Mouse (Mus musculus): ENCODE results near the gene Gm10837. TPM values are rescaled to one million over a fixed set of nuclear protein-coding genes. Genes with fewer than 3 reads are reported as not detected.

Gm10837 gene
- polyA plus RNA-seq, 1 experiment from 2014 or later, result 0.27 TPM

DNA sequence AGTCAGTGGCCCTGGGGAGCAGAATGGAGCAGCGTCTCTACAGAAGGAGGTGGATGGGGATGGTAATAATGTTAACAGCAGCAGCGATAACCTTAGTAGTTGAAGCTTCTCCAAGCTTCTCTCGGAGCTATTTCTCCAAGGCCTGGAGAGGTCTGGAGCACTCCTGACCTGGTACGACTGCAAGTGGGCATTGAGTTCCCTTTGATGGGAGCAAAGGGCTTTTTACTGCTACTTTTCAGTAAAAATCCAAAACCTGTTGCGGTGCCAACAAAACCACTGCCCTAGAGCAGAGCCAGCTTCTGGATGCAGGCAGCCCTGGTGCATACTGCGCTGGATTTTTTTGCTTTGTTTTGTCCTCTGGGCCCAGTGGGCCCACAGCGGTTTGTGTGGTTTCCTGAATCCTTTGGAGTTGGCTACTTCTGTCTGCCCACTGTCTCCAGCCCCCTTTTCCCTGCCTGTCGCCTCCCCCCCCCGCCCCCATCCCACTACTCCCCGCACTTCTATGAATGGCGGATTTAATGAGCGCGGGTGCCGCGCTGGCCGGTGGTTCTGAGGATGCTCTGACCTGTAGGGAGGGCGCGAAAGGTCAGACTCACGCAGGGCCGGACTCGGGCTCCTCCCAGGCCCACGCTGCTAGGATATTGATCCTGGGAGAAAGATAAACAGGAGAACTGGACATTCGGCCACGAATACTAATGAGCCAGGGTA lies 5.4 kb upstream of the Gm10837 start:
- Histone ChIP-seq H3K9me3 (no peaks in the 10 kb centered on the region), H3K4me3 (peak overlapping the region; percentile 86), H3K27me3 (ENCODE audit: poor library complexity, severe bottlenecking) (peaks cover 99% of the 10 kb centered on the region), H3K27ac (peak overlapping the region; percentile 99), H3K4me1 (peaks cover 82% of the 10 kb centered on the region), H3K36me3 (replicated peaks) (no peaks in the 10 kb centered on the region)
- DNase-seq (ENCODE audit: extremely low spot score, low spot score), result peak; percentile 59
- WGBS, result under 1% methylated on average over 24 of the region's 24 CpGs

DNA sequence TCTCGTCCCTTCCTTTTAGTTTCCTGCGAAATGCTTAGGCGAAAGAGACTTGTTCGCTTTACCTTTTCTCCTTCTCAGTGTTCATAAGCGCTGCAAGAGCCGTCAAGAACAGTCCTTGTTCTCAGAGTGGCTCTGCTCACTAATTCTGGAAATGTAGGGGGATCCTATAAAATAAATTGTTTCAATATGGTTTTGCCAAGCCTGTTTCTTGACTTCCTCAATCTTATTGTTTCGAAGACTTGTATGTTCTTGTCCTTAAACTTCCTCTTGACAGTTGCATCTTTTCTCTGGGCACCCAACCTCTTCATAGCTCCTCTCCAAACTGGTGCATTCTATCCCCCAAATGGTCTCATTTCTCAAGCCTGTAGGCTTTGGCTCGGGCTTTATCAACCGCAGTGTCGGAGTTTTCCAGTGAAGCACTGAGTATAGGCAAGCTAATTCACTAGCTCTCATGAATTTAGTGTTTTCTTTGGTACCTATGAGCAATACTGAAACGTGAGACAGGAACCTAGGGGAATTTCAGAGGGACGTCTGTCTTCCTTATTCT lies 4.7 kb upstream of the Gm10837 start:
- Histone ChIP-seq H3K4me3 (peak overlapping the region; percentile 86), H3K9me3 (no peaks in the 10 kb centered on the region), H3K36me3 (replicated peaks) (no peaks in the 10 kb centered on the region), H3K27ac (peak overlapping the region; percentile 99), H3K27me3 (ENCODE audit: poor library complexity, severe bottlenecking) (peaks cover 99% of the 10 kb centered on the region), H3K4me1 (peaks cover 82% of the 10 kb centered on the region)
- WGBS, result 2% methylated on average over 12 of the region's 12 CpGs
- DNase-seq (ENCODE audit: extremely low spot score, low spot score), result peak; percentile 43

DNA sequence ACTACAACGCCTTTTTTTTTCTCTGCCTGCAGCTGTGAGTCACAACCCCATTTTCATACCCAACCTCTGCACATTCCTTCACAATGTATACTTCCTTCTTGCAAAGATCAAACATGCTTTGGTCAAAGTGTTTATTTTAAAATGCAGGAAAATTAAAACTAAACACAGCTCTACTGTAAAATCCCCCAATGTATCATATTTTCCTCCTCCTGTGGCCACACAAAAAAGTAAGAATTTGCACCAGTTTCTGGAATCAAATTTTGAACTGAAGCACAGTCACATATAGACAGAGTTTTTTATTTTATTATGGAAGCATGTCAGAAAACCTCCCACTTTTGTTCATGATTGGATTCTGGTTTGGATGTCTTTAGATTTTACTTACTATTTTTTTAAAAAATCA lies 3.8 kb upstream of the Gm10837 start:
- WGBS, result 21% methylated on average over 1 of the region's 1 CpGs
- peaks cover 78% of the 10 kb centered on the region for H3K4me1 ChIP-seq
- peaks cover 99% of the 10 kb centered on the region for H3K27me3 ChIP-seq (ENCODE audit: poor library complexity, severe bottlenecking)
- H3K4me3 ChIP-seq, result no peak overlapping the region
- no peak overlapping the region for H3K27ac ChIP-seq
- no peak for DNase-seq (ENCODE audit: extremely low spot score, low spot score)
- no peaks in the 10 kb centered on the region for H3K9me3 ChIP-seq
- H3K36me3 ChIP-seq (replicated peaks), result no peaks in the 10 kb centered on the region

DNA sequence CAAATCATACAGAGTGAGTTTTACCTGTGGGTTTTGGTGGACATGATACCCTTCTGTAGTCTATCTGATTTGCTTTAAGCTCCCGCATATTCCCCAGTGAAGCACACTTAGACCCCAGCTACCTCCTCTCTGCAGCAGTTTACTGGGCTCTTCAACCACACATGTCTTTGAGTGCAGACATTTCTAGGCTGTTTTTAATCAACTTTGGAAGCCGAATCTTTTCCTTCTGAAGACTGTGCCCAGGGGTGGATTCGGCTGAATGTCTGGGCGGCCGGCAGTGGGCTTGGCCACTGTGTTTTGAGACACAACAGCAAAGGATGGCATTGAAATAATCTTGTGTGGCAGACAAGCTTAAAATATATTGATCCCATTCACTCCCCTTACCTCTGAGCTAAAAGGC lies 3.0 kb upstream of the Gm10837 start:
- peaks cover 98% of the 10 kb centered on the region for H3K27me3 ChIP-seq (ENCODE audit: poor library complexity, severe bottlenecking)
- H3K36me3 ChIP-seq (replicated peaks), result no peaks in the 10 kb centered on the region
- DNase-seq (ENCODE audit: extremely low spot score, low spot score), result peak; percentile 50
- H3K4me1 ChIP-seq, result peaks cover 71% of the 10 kb centered on the region
- whole genome bisulfite sequencing, result 2% methylated on average over 5 of the region's 5 CpGs
- no peak overlapping the region for H3K27ac ChIP-seq
- 0 out of 2 replicates have a peak overlapping the region, but pooled peaks have one; percentile 6 for H3K4me3 ChIP-seq
- no peaks in the 10 kb centered on the region for H3K9me3 ChIP-seq

DNA sequence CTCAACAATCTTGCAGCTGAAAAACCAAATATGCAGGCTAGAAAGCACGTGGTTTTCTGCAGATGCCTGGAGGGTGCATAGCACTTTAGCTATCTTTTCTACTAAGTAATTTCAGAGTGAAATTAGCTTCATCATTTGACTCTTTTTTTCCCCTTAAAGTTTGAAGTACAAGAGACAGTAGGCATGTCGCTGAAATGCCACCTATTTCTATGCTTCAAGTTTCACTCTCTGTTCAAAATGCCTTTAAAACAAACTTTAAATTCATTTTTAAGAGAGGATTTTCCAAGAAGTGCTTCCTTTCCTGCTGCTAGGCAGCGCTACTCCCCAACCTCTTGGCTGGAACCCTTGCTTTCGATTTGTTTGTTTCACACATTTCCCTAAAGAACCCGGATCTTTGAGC lies 1.3 kb upstream of the Gm10837 start:
- under 1% methylated on average over 5 of the region's 5 CpGs for WGBS
- Histone ChIP-seq H3K4me3 (peak overlapping the region; percentile 52), H3K27ac (no peak overlapping the region), H3K9me3 (0 out of 2 replicates have a peak, but pooled peaks cover 5% of the 10 kb centered on the region), H3K27me3 (ENCODE audit: poor library complexity, severe bottlenecking) (peaks cover 96% of the 10 kb centered on the region), H3K4me1 (peaks cover 54% of the 10 kb centered on the region), H3K36me3 (replicated peaks) (no peaks in the 10 kb centered on the region)
- DNase-seq (ENCODE audit: extremely low spot score, low spot score), result peak; percentile 17

DNA sequence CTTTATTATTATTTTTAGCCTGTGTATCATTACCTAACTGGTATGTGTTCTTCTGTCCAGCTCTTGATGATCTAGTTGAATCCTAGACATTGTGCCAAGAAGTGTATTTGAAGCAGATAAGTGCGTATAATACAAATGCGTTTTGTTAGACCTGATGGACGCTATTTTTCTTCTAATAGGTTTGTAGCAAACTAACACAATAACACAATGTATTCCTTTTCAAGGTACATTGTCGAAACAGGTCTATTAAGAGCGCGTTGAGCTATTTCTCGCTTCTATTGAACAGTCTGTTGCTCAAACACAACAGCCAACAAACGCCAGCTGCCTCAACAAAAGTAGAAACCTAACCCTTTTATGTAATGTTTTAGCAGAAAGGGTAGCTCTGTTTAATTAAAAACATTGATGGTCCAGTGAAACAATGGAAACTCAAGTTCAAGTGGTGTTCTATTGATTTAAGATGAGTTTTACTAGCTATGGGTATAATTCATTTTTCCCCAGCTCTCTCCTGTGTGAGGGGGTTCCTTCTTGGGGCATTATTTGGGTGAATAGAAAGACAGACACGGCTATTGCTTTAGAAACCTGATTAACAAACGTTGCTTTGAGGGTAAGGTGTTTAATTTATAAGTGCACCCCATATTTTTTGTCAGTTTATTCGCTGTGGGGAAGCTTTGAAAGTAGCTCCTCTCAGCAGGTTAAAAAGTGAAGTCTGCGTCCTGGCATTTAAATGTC lies 536 bp upstream of the Gm10837 start:
- no peak for DNase-seq (ENCODE audit: extremely low spot score, low spot score)
- Histone ChIP-seq H3K4me3 (peak overlapping the region; percentile 52), H3K27ac (peak overlapping the region; percentile 85; the same call in 1 of the 2 replicates), H3K4me1 (peaks cover 46% of the 10 kb centered on the region), H3K9me3 (peaks cover 12% of the 10 kb centered on the region; the same call in 1 of the 2 replicates), H3K27me3 (ENCODE audit: poor library complexity, severe bottlenecking) (peaks cover 88% of the 10 kb centered on the region), H3K36me3 (replicated peaks) (no peaks in the 10 kb centered on the region)
- under 1% methylated on average over 12 of the region's 12 CpGs for WGBS

DNA sequence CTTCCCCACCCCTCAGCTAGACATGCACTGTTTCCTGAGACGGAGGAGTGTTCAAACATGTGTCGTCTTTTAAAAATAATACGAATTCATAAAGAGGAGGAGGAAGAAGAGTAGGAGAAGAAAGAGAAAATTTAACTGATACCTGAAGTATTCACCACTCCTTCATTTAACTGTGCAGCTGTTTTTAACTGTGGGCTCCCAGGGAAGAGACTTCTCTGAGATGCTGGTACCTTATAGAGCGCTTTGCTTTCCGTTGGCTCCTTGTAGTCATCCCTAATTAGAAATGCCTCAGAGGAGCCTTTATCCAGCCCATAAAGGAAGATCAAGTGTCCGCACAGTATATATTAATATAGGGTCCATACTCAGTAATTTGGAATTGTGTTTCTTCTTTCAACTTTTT lies 1.1 kb downstream of the Gm10837 start:
- peaks cover 33% of the 10 kb centered on the region for H3K4me1 ChIP-seq
- 55% methylated on average over 6 of the region's 6 CpGs for WGBS
- DNase-seq (ENCODE audit: extremely low spot score, low spot score), result no peak
- peaks cover 12% of the 10 kb centered on the region; the same call in 1 of the 2 replicates for H3K9me3 ChIP-seq
- H3K27me3 ChIP-seq (ENCODE audit: poor library complexity, severe bottlenecking), result peaks cover 71% of the 10 kb centered on the region
- H3K27ac ChIP-seq, result no peak overlapping the region
- H3K36me3 ChIP-seq (replicated peaks), result no peaks in the 10 kb centered on the region
- H3K4me3 ChIP-seq, result no peak overlapping the region

DNA sequence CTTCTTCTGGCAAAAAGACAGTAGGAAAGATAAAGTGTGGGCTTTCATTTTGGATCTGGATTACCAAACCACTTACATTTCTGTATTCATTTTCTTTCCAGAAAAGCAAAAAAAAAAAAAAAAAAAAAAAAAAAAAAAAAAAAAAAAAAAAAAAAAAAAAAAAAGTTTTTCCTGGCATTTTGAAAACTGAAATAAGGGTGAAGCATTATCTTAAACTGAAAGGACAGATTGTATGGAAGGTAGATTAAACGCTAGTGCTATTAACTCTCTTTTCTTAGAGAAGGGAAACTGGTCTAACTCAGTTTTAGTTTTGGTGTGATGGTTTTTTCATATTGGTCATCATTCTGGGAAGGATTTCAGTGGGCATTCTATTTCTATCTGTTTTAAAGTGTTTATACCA lies 1.6 kb downstream of the Gm10837 start:
- Histone ChIP-seq H3K27ac (no peak overlapping the region), H3K36me3 (replicated peaks) (no peaks in the 10 kb centered on the region), H3K9me3 (peaks cover 12% of the 10 kb centered on the region; the same call in 1 of the 2 replicates), H3K4me3 (no peak overlapping the region), H3K27me3 (ENCODE audit: poor library complexity, severe bottlenecking) (peaks cover 66% of the 10 kb centered on the region), H3K4me1 (peaks cover 33% of the 10 kb centered on the region)
- 74% methylated on average over 1 of the region's 1 CpGs for WGBS
- DNase-seq (ENCODE audit: extremely low spot score, low spot score), result no peak

DNA sequence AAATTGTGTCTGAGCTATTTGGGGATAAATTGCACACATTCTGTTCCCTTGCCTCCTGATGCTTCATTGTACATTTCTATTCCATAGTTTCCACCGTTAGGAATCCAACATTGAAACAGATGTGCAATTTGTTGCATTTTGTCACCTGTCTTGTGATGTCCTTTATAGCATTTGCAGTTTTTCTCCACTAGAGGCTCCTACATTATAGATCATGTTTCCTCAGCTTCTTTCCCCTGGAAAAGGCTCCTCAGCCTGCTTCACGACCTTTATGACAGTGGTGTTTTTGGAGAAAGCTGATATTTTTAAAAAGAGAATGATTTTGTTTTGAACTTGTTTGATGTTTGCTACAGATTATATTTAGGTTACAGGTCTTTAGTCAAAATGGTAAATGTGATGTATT lies 18.7 kb downstream of the Gm10837 start:
- Histone ChIP-seq H3K9me3 (no peaks in the 10 kb centered on the region), H3K4me3 (no peak overlapping the region), H3K4me1 (no peaks in the 10 kb centered on the region), H3K27ac (no peak overlapping the region), H3K36me3 (replicated peaks) (no peaks in the 10 kb centered on the region), H3K27me3 (ENCODE audit: poor library complexity, severe bottlenecking) (peaks cover 7% of the 10 kb centered on the region; the same call in 1 of the 2 replicates)
- WGBS, result 49% methylated on average over 2 of the region's 2 CpGs
- no peak for DNase-seq (ENCODE audit: extremely low spot score, low spot score)

DNA sequence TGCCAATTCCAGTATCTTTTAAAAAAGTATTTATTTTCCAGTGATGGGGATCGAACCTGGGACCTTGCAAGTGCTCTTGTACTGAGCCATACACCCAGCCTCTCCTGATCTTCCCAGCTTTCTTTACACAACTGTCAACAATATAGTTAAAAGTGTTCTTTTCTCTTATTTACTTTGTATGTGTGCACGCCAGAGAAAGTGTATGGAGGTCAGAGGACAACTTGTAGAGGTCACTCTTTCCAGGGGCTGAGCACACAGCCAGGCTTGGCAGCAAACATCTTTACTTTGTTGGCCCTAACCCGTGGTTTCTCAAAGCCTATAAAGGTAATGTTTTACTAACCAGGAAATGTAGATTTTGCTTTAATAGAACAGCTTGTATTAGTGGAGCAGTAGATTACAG lies 21.1 kb downstream of the Gm10837 start:
- H3K27ac ChIP-seq, result no peak overlapping the region
- no peaks in the 10 kb centered on the region for H3K4me1 ChIP-seq
- H3K9me3 ChIP-seq, result no peaks in the 10 kb centered on the region
- no peak overlapping the region for H3K4me3 ChIP-seq
- DNase-seq (ENCODE audit: extremely low spot score, low spot score), result no peak
- 79% methylated on average over 3 of the region's 3 CpGs for WGBS
- peaks cover 7% of the 10 kb centered on the region; the same call in 1 of the 2 replicates for H3K27me3 ChIP-seq (ENCODE audit: poor library complexity, severe bottlenecking)
- H3K36me3 ChIP-seq (replicated peaks), result no peaks in the 10 kb centered on the region

DNA sequence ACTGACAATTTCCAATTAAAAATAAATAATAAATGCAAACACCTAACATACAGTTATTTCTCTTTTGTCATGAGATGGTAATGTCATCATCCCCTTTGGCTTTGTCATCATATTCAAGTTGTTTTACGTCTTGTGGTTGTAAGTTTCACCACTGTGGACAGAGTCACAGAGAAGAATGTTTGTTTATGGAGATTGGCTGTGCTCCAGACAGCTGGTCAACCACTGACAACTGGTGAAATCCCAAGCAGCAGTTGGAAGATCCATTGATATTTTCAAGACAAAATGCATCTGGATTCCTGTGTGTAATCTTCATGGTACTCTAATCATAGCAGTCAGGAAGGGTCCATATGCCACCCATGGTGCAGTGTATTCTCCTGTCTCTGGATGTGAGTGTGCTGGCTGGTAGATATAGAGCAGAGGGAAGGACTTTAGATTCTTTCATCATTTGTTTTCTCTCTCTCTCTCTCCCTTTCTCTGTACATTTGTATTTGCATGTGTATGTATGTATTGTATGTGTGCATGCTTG lies 23.2 kb downstream of the Gm10837 start:
- Histone ChIP-seq H3K27me3 (ENCODE audit: poor library complexity, severe bottlenecking) (peaks cover 7% of the 10 kb centered on the region; the same call in 1 of the 2 replicates), H3K9me3 (no peaks in the 10 kb centered on the region), H3K4me1 (no peaks in the 10 kb centered on the region), H3K36me3 (replicated peaks) (no peaks in the 10 kb centered on the region), H3K4me3 (no peak overlapping the region), H3K27ac (no peak overlapping the region)
- DNase-seq (ENCODE audit: extremely low spot score, low spot score), result no peak
- WGBS, result 81% methylated on average over 1 of the region's 1 CpGs

DNA sequence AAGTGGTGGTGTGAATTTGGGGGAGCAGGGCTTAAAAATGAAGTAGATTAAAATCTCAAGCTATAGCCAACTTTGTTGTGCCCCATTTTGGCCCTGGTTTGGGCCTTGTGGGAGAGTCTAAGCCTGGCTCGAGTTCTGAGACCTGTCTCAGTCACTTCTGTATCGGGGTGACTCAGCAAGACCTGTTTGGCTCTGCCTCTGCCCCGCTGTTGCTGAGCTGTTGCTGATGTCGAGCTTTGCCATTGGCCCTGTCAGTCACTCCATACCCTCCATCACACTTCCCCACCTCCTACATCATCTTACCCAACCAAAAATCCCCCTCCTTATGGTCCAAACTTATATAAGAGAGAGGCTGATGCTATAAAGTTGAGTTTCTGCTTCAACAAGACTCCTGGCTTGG lies 38.1 kb downstream of the Gm10837 start:
- no peak for DNase-seq (ENCODE audit: extremely low spot score, low spot score)
- H3K9me3 ChIP-seq, result 0 out of 2 replicates have a peak, but pooled peaks cover 5% of the 10 kb centered on the region
- WGBS, result 89% methylated on average over 4 of the region's 4 CpGs
- H3K4me3 ChIP-seq, result no peak overlapping the region
- H3K4me1 ChIP-seq, result peaks cover 2% of the 10 kb centered on the region; the same call in 1 of the 2 replicates
- H3K27ac ChIP-seq, result no peak overlapping the region
- no peaks in the 10 kb centered on the region for H3K36me3 ChIP-seq (replicated peaks)
- H3K27me3 ChIP-seq (ENCODE audit: poor library complexity, severe bottlenecking), result no peaks in the 10 kb centered on the region

Measured in forebrain, embryonic 10.5 days (tissue).